Mouse (Mus musculus): ENCODE data around the gene Mmadhc. TPM values are rescaled to one million over a fixed set of nuclear protein-coding genes. Genes with fewer than 3 reads are reported as not detected.

The Mmadhc gene
- polyA plus RNA-seq (2012; rRNA removed) = 21.4 and 38.6 TPM in 2 replicates

DNA sequence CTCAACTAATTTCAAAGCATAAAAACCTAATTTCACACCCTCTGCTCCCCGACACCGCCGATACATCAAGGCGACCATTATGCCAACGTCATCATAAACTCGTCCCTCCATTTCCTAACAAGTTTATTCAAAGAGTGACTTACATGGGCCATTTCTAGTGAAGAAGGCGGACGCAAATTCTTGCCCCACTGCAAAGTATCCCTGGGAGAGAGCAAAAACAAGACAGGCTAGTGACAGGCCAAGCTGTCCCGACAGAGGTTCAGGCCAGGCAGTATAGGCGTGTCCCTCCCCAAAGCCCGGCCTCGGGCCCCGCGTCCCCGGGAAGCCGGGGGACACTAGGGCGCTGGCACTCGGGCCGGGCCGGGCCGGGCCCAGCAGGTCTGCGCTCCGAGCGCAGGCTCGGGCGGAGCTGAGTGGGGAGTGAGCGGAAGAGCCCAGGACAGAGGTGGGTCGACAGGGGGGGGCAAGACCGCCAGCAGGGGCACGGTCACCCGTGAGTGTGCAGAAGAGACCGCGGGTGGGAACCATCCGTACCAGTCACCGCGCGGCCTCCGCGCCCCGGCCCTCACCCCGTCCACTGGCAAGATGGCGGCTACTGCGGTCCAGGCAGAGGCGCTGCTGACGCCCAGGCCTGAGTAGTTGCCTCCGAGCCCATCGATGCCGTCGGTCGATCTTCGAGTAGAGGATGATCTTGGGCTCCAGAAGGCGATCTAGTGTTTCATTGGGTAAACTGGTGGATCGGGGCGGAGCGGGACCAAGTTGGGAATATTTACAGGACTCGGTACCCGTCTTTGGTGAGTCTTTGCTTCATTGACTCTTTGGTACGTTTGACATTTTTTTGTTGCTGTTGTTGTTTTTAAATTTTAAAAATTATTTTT is at the start of gene Mmadhc:
Gene Mmadhc, minus strand, starts transcription at position 693 of the 878 bp plus-strand sequence.

Other genes starting within 250 kb of the Mmadhc start
- 10.2 and 16.8 TPM in 2 replicates for gene Lypd6, start 230.4 kb downstream of the Mmadhc start, polyA plus RNA-seq (2012; rRNA removed)

Measured in stomach, adult 2 months (tissue).